Mouse (Mus musculus): ENCODE measurements around the gene Slc22a23.
A peak's percentile ranks its signal among the peaks of the same experiment; 100 is the strongest.

The Slc22a23 gene

DNA sequence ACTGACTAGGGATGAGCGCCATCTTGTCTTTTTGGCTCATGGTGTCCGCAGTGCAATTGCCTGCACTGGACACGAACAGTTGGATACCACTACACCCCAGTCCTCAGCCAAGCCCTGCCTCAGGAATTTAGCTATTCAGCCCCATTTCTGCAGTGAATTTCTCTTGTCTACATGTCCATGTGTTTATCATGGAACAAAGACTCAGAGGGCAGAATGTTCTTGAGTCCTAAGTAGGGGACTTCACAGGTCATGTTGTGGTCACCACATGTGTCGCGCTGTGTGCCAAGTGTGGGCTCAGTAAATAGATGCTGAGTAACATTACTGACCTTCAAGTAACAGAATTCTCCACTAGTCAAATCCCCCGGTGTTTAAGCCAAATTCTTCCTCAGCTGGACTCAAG is 109.9 kb downstream of the Slc22a23 start:
- no peak for DNase-seq (ENCODE audit: low spot score)

- no peak for DNase-seq (ENCODE audit: low spot score)
These were observed 110.5 kb downstream of the Slc22a23 start for GRCm38 (mm10) chr13:34234439-34234838.

GRCm38 (mm10) chr13:34232992-34233391 is 112.0 kb downstream of the Slc22a23 start:
- DNase-seq (ENCODE audit: low spot score): no peak

- DNase-seq (ENCODE audit: low spot score): no peak
These were observed 116.1 kb downstream of the Slc22a23 start for GRCm38 (mm10) chr13:34228905-34229304.

- no peak for DNase-seq (ENCODE audit: low spot score)
These were observed 117.0 kb downstream of the Slc22a23 start for GRCm38 (mm10) chr13:34227720-34228661.

- DNase-seq (ENCODE audit: low spot score): no peak
These were observed 118.0 kb downstream of the Slc22a23 start for GRCm38 (mm10) chr13:34226940-34227339.

- DNase-seq (ENCODE audit: low spot score): no peak
These were observed 122.0 kb downstream of the Slc22a23 start for GRCm38 (mm10) chr13:34222985-34223384.

DNA sequence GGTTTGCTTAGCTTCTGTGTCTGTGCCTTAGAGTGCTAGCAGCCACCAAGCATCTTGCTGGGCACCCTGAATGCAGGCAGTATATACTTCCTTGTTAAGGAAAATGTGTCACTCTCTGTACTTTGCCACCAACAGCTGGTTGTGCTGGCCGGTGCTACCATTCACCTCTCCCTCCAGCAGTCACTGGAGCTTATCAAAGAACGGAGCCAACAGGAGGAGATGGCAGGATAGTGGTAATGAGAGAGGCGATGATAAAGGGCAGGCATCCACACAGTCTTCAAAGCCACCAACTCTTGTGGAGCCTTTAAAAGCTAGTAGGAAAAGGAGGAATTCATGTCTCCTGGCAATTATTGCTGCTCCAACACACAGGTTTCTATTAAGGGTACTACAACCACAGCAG is 125.3 kb downstream of the Slc22a23 start:
- DNase-seq (ENCODE audit: low spot score): no peak

DNA sequence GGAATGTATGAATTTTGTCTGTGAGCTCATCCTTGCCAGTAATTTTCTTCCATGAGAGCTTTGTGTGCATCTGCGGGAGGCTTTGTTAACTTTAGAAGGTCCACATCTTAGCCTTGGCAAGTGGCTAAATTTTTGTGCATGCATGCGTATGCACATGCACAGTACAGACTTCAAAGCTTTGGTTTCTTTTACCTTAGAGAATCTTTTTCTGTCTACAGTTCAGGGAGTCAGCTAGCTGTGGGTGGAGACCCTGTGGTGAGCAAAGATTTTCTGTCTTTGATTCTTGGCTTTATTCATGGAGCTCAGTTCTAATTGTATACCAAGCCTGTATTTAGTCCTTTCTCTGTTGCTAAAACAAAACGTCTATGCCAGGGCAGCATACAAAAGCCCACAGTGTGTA is 126.2 kb downstream of the Slc22a23 start:
- DNase-seq (ENCODE audit: low spot score): no peak

- DNase-seq (ENCODE audit: low spot score): no peak
These were observed 130.1 kb downstream of the Slc22a23 start for GRCm38 (mm10) chr13:34214855-34215254.

GRCm38 (mm10) chr13:34212735-34213212 is 132.2 kb downstream of the Slc22a23 start:
- DNase-seq (ENCODE audit: low spot score): no peak

DNA sequence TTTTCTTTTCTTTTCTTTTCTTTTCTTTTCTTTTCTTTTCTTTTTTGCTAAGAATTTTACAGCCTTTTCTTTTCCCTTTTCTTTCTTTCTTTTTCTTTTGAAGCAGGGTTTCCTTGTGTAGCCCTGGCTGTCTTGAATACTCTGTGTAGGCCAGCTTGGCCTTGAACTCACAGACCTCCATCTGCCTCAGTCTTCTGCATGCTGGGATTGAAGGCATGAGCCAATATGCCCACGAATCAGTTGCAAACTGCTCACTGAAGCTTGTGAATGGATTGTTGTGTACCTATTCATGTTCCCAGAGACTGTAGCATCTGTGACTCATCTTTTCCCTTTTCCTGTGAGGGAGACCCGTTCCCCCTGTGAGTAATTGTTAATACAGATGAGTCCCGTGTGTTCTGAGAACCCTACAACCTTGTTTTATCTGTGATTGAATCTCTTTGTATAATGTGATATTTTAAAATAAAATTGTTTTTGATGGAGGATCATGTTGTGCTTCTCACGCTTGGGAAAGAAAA is 133.7 kb downstream of the Slc22a23 start:
- no peak for DNase-seq (ENCODE audit: low spot score)

- no peak for DNase-seq (ENCODE audit: low spot score)
These were observed 137.1 kb downstream of the Slc22a23 start for GRCm38 (mm10) chr13:34207714-34208470.

DNA sequence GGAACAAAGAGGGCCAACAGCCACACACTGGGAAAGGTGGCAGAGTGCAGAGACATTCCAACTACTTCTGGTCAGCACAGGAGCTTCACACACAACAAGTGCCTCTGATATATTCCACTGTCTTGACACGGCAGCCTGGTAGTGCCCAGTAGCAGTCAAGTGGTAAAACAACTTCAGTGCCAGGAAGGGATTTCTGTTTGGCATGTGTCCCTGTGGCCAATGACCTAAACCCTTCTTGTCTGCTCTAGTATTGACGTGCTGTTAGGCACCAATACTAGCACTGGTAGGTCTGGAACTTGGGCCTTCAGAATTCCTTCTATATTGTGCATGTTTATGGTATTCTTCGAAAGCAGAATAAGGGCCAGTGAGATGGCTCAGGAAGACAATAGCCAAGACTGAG is 139.8 kb downstream of the Slc22a23 start:
- DNase-seq (ENCODE audit: low spot score): no peak

GRCm38 (mm10) chr13:34195676-34196075 is 149.3 kb downstream of the Slc22a23 start:
- DNase-seq (ENCODE audit: low spot score): no peak

DNA sequence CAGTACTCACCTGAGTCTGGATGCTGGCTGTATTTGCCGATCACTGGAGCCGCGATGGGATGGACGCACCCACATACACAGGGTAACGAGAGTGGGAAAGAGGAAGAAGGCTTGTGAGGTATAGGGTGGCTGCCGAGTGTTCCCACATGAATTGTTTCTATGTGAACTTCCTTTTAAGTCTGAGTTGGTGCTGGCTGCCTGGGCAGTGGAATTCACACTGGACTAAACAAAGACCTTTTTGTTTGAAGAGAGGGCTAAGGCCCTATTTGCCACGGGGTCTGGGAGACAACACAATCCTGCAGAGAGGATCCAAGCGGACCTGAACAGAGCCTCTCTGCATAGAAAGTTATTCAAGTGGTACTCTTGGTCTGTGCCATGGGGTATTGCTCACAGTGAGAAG is 151.6 kb downstream of the Slc22a23 start:
- DNase-seq (ENCODE audit: low spot score): no peak

DNA sequence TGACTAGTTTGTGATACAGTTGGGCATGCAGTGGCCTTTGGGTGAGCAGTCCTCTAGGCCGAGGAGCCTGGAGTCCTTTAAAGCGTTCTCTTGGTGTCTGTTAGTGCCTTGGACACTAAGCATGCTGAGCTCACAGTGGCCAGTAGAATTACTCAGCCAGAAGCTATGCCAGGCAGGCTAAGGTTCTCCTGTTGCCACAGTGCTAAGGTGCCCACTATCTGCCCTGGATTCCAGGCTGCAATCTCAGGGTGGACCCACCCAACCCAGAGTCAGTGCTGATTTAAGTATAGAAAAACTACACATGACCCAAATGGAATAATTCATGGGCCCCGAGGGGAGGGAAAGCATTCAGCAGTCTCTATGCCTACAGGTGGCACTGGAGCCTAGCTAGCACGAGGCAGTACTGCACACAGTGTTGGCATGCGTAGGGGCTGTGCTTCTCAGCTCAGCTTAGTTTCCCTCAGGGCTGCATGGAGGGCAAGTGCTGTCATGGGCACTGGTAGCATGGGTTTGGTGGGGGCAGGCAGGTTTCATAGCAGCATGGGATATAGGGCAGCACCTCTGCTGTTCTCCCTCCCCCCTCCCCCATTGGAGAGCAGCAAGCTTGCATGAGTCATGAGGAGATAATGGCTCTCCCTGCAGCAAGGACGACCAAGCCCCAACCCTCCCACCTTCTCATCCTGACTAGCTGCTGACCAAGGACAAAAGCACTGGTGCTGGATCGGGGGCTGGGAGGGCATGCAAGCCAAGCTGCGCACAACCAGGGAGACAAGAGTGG is 152.4 kb downstream of the Slc22a23 start:
- no peak for DNase-seq (ENCODE audit: low spot score)

- DNase-seq (ENCODE audit: low spot score): peak; percentile 74
These were observed 157.4 kb downstream of the Slc22a23 start for GRCm38 (mm10) chr13:34187571-34187970.

GRCm38 (mm10) chr13:34185371-34185770 is 159.6 kb downstream of the Slc22a23 start:
- DNase-seq (ENCODE audit: low spot score): no peak

GRCm38 (mm10) chr13:34181624-34182023 is 163.4 kb downstream of the Slc22a23 start:
- no peak for DNase-seq (ENCODE audit: low spot score)

- DNase-seq (ENCODE audit: low spot score): no peak
These were observed 171.0 kb downstream of the Slc22a23 start for GRCm38 (mm10) chr13:34174025-34174424.

All from layer of hippocampus, adult 9-10 months (tissue).